Mouse (Mus musculus) stomach, embryonic 14.5 days (tissue): ENCODE measurements around the gene Srrt. TPM values are rescaled to one million over a fixed set of nuclear protein-coding genes. Genes with fewer than 3 reads are reported as not detected.

Experiments
- ATAC-seq: fragments of 200-750 bp; cut with Nextera tagmentation; 2 replicates; pipeline ENCODE4 v1.8.0; 2017; ENCODE audit warnings: low read depth, moderate TSS enrichment; ENCODE audit not compliant: insufficient number of reproducible peaks, insufficient read depth, low FRiP score
- H3K27ac ChIP-seq: fragments of 300-500 bp; sonication (generic); 2 replicates; pipeline ENCODE4 v1.5.1; 2014; ENCODE audit warnings: mild to moderate bottlenecking, low read length, moderate library complexity, mixed read lengths
- H3K27me3 ChIP-seq: fragments of 300-500 bp; sonication (generic); 2 replicates; pipeline ENCODE4 v1.6.1; 2014; ENCODE audit warnings: low read length, control low read depth, mixed read lengths; ENCODE audit not compliant: control insufficient read depth, insufficient read depth
- H3K36me3 ChIP-seq: fragments of 300-500 bp; sonication (generic); 2 replicates; pipeline ENCODE4 v1.6.1; 2014; ENCODE audit warnings: mild to moderate bottlenecking, control low read depth, low read length, moderate library complexity, mixed read lengths; ENCODE audit not compliant: control insufficient read depth, insufficient read depth
- H3K4me1 ChIP-seq: fragments of 300-500 bp; sonication (generic); 2 replicates; pipeline ENCODE4 v1.6.1; 2014; ENCODE audit warnings: low read length, control low read depth, mixed read lengths; ENCODE audit not compliant: control insufficient read depth, insufficient read depth
- H3K4me2 ChIP-seq: fragments of 300-500 bp; sonication (generic); replicated peaks from 2 replicates; pipeline ENCODE4 v1.6.1; 2014; ENCODE audit warnings: low read depth, low read length, control low read depth
- H3K4me3 ChIP-seq: fragments of 300-500 bp; sonication (generic); 2 replicates; pipeline ENCODE4 v1.5.1; 2014; ENCODE audit warnings: low read depth, low read length, control low read depth
- H3K9ac ChIP-seq: fragments of 300-500 bp; sonication (generic); replicated peaks from 2 replicates; pipeline ENCODE4 v1.6.1; 2014; ENCODE audit warnings: low read depth, mild to moderate bottlenecking, control low read depth, low read length, moderate library complexity, mixed read lengths
- H3K9me3 ChIP-seq: fragments of 300-500 bp; sonication (generic); 2 replicates; pipeline ENCODE4 v1.6.1; 2016; ENCODE audit warnings: low read depth, low read length, control low read depth; ENCODE audit not compliant: control insufficient read depth
- WGBS: fragments of 180-500 bp; shearing (Covaris S2); extraction: QIAGEN DNeasy Blood & Tissue Kit; methylation state at CpG from one replicate; pipeline ENCODE4 v1.1.7; 2014; 5-methylcytosine and 5-hydroxymethylcytosine counted together
- polyA plus RNA-seq: library from polyadenylated mRNA; unstranded; fragments of >200 nt; fragmentation: Nextera tagmentation; extraction: Ambion mirVana; gene quantifications from 2 replicates; pipeline ENCODE4 v1.2.1, GENCODE M21; 2014

Srrt gene
- polyA plus RNA-seq, 1 experiment from 2014 or later, result 111 TPM

DNA sequence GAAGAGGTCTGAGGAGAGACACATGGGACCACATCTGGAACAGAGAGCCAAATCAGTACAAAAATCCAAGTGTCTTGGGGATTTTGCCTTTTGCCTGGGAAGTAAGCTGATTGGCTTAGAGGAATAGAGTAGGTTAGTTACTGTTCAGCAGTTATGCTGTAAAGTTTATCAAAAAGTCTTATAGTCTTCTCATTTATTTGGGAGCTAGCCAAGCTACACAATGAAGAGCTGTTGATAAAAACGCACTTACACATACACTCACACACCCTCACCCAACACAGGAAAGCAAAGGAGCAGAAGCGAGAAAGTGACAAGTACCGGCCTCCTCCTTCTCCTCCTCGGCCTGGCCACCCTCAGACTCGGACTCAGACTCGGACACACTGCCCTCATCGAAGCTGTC is 8.2 kb downstream of the Srrt start:
- Histone ChIP-seq H3K4me3 (no peak overlapping the region), H3K36me3 (peaks cover 87% of the 10 kb centered on the region), H3K9ac (no peak overlapping the region), H3K27me3 (no peaks in the 10 kb centered on the region), H3K27ac (no peak overlapping the region), H3K9me3 (no peaks in the 10 kb centered on the region), H3K4me2 (no peak overlapping the region), H3K4me1 (peaks cover 5% of the 10 kb centered on the region; the same call in 1 of the 2 replicates)
- WGBS, result 91% methylated on average over 7 of the region's 7 CpGs
- ATAC-seq, result no peak

- Histone ChIP-seq H3K9me3 (no peaks in the 10 kb centered on the region), H3K27ac (no peak overlapping the region), H3K27me3 (no peaks in the 10 kb centered on the region), H3K4me2 (no peak overlapping the region), H3K4me1 (peaks cover 5% of the 10 kb centered on the region; the same call in 1 of the 2 replicates), H3K4me3 (no peak overlapping the region), H3K36me3 (peaks cover 67% of the 10 kb centered on the region), H3K9ac (no peak overlapping the region)
- ATAC-seq, result no peak
- WGBS, result 89% methylated on average over 14 of the region's 14 CpGs
Measured at GRCm38 (mm10) chr5:137297126-137297525, 10.3 kb downstream of the Srrt start.

DNA sequence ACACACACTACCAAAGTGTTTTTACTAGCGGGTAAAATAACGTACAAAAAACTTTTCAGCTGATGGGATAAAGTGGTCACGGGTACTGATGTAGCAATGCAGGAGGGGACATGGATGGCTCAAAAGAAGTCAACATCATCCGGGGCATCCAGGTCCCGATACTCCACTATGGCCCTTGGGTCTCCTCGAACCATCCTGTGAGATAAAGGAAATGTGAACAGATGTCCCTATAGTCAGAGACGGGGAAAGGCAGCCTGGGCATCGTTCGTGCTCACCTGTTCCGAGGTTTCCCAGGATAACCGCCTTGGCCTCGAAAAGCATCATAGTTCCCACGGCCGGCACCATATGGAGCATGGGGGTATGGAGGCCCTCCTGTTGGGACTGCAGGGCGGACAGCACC is 11.8 kb downstream of the Srrt start:
- ATAC-seq, result no peak
- Histone ChIP-seq H3K9me3 (no peaks in the 10 kb centered on the region), H3K4me1 (peaks cover 6% of the 10 kb centered on the region; the same call in 1 of the 2 replicates), H3K9ac (no peak overlapping the region), H3K36me3 (peaks cover 54% of the 10 kb centered on the region), H3K4me2 (no peak overlapping the region), H3K27ac (no peak overlapping the region), H3K27me3 (no peaks in the 10 kb centered on the region), H3K4me3 (no peak overlapping the region)
- 92% methylated on average over 15 of the region's 15 CpGs for WGBS

DNA sequence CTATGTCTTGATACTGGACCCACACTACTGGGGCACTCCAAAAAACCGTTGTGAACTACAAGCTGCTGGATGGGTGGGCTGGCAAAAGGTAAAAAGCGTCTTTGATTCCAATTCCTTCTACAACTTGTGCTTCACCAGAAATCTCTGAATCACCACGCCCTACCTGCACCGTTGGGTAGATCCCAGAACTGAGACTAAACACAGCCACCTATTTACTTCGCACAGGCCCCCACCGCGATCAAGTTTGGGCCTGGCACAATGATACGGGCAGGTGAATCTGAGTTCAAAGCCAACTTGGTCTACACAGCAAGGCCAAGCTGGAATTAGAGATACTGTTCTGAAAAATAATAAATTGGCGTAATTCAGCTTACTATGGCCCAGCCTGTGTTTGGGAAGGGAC is 12.2 kb downstream of the Srrt start:
- 78% methylated on average over 9 of the region's 9 CpGs for WGBS
- ATAC-seq, result no peak
- Histone ChIP-seq H3K9ac (no peak overlapping the region), H3K4me2 (peak overlapping the region; percentile 89), H3K36me3 (peaks cover 49% of the 10 kb centered on the region), H3K4me3 (peak overlapping the region; percentile 48; the same call in 1 of the 2 replicates), H3K27me3 (no peaks in the 10 kb centered on the region), H3K27ac (no peak overlapping the region), H3K4me1 (peaks cover 10% of the 10 kb centered on the region; the same call in 1 of the 2 replicates), H3K9me3 (no peaks in the 10 kb centered on the region)

GRCm38 (mm10) chr5:137294744-137295093 is 12.8 kb downstream of the Srrt start:
- 4% methylated on average over 18 of the region's 18 CpGs for WGBS
- Histone ChIP-seq H3K4me1 (peaks cover 10% of the 10 kb centered on the region; the same call in 1 of the 2 replicates), H3K36me3 (peaks cover 44% of the 10 kb centered on the region), H3K27me3 (no peaks in the 10 kb centered on the region), H3K27ac (peak overlapping the region; percentile 97), H3K9me3 (no peaks in the 10 kb centered on the region), H3K4me3 (peak overlapping the region; percentile 48), H3K4me2 (peak overlapping the region; percentile 89), H3K9ac (peak overlapping the region; percentile 79)
- ATAC-seq, result peak; percentile 25; the same call in 1 of the 2 replicates

DNA sequence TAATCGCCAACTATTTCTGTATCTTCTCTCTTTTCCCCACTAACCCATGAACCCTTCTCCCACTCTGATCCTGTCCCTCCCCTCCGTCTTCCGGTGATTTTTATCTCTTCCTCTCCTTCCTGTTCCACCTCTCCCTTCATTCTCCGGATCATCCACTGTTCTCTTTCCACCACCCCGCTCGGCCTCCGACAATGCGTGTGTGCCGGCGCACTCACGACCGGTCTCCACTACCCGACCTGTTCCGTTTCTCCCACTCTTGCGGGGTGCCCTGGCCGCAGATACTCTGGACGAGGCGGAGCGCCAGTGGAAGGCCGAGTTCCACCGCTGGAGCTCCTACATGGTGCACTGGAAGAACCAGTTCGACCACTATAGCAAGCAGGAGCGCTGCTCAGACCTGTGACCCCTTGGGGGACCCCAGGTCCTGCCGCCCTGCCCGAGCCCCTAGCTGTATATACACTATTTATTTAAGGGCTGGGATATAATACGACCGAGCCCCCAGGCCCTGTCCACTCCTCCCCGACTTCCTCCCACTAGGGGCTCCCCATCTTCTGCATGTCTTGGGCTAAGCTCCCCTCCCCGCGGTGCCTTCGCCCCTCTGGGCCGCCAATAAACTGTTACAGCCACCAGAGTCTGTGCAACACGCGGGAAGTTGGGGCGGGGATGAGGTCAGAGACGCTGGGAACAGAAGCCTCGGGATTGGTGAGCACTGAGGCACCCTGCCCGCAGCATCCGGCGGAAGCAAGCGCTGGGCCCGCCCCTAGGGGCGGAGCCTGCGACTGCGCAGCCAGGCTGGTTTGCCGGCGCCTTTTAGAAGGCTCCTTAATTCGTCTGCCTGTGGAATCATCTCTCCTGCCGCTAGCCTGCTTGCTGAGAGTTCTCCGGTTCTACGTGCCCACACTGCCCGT is 13.4 kb downstream of the Srrt start, which contains the start of gene Ufsp1:
Ufsp1 (plus strand) TSS at position 791 of the 905 bp plus-strand sequence.
- peak; percentile 95 for ATAC-seq
- peak within 1 kb of the TSS; percentile 89 for H3K4me2 ChIP-seq
- H3K4me3 ChIP-seq, result peak within 1 kb of the TSS; percentile 48
- WGBS, result under 1% methylated on average over 52 of the region's 52 CpGs
- H3K9me3 ChIP-seq, result no peaks in the 10 kb centered on the region
- H3K36me3 ChIP-seq, result peaks cover 37% of the 10 kb centered on the region
- 0 out of 2 replicates have a peak, but pooled peaks cover under 1% of the 10 kb centered on the region for H3K27me3 ChIP-seq
- peaks cover 12% of the 10 kb centered on the region; the same call in 1 of the 2 replicates for H3K4me1 ChIP-seq
- H3K27ac ChIP-seq, result peak within 1 kb of the TSS; percentile 97
- peak within 1 kb of the TSS; percentile 79 for H3K9ac ChIP-seq

DNA sequence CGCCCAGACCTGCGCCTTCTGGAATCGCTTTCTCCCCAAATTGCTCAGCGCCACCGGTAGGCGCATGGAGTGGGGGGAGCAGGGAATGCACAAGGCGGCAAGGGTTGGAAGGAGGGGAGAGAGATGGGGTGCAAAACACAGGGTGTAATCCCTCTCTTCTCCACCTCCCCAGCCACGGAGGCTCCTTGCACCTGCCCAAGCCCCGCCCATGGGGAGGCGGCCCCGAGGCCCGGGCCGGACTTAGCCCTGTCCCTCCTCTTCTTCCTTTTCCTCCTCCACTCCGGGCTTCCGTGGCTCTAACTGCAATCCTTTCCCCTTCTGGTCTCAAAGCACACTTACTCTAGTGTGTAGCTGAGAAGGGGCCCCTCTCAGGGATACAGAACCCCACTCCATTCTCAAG is 14.2 kb downstream of the Srrt start:
- H3K9ac ChIP-seq, result peak overlapping the region; percentile 79
- H3K4me3 ChIP-seq, result peak overlapping the region; percentile 48
- H3K36me3 ChIP-seq, result peaks cover 29% of the 10 kb centered on the region
- peak overlapping the region; percentile 89 for H3K4me2 ChIP-seq
- H3K27ac ChIP-seq, result peak overlapping the region; percentile 97
- WGBS, result under 1% methylated on average over 15 of the region's 15 CpGs
- ATAC-seq, result peak; percentile 59
- H3K4me1 ChIP-seq, result peaks cover 16% of the 10 kb centered on the region; the same call in 1 of the 2 replicates
- H3K9me3 ChIP-seq, result no peaks in the 10 kb centered on the region
- H3K27me3 ChIP-seq, result peaks cover 5% of the 10 kb centered on the region; the same call in 1 of the 2 replicates

DNA sequence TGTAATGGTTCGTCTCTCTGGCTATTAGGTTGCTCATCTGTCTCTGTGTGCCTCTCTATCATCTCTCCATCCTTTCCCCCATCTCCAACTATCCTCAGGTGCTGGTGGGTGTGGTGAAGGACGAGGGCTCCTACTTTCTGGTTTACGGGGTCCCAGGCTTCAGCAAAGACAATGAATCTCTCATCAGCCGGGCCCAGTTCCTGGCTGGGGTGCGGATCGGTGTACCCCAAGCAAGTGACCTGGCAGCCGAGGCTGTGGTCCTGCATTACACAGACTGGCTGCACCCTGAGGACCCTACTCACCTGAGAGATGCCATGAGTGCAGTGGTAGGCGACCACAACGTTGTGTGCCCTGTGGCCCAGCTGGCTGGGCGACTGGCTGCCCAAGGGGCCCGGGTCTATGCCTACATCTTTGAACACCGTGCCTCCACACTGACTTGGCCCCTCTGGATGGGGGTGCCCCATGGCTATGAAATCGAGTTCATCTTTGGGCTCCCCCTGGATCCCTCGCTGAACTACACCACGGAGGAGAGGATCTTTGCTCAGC is 16.0 kb downstream of the Srrt start:
- Histone ChIP-seq H3K4me2 (no peak overlapping the region), H3K27me3 (peaks cover 16% of the 10 kb centered on the region; the same call in 1 of the 2 replicates), H3K27ac (no peak overlapping the region), H3K9me3 (no peaks in the 10 kb centered on the region), H3K4me1 (peaks cover 29% of the 10 kb centered on the region; the same call in 1 of the 2 replicates), H3K36me3 (peaks cover 11% of the 10 kb centered on the region), H3K9ac (no peak overlapping the region), H3K4me3 (no peak overlapping the region)
- no peak for ATAC-seq
- 71% methylated on average over 15 of the region's 15 CpGs for WGBS
